In genomic region chr7:35117761-35118098, GRCm38 (mm10) we compare ENCODE assay signal across 8 mouse cellular contexts. TPM values are rescaled to one million over a fixed set of nuclear protein-coding genes. Genes with fewer than 3 reads are reported as not detected.
DNase-seq lines count a peak whose midpoint lies in the region; ATAC-seq and TF ChIP-seq lines count a peak whose summit lies in the region.

No protein-coding gene starts in this region.

- no peak for ATAC-seq in forebrain, embryonic 16.5 days
- no peak for ATAC-seq in liver, postnatal 0 days

- H3K9ac ChIP-seq in forebrain, embryonic 16.5 days (replicated peaks; ENCODE audit: low read depth, low read length), result peak overlapping the region; percentile 61
- H3K9ac ChIP-seq in liver, postnatal 0 days (replicated peaks), result peak overlapping the region; percentile 71

- peak overlapping the region; percentile 83 for H3K27ac ChIP-seq in heart, embryonic 10.5 days
- H3K27ac ChIP-seq in forebrain, embryonic 16.5 days (ENCODE audit: low read length), result no peak overlapping the region
- H3K27ac ChIP-seq in liver, postnatal 0 days (ENCODE audit: low read depth), result peak overlapping the region; percentile 85

- no peaks in the 10 kb centered on the region for H3K36me3 ChIP-seq in heart, embryonic 10.5 days
- no peaks in the 10 kb centered on the region for H3K36me3 ChIP-seq in E14TG2a.4 (ENCODE audit: insufficient read depth, low read length)
- H3K36me3 ChIP-seq in forebrain, embryonic 16.5 days (ENCODE audit: control insufficient read depth, insufficient read depth), result no peaks in the 10 kb centered on the region
- H3K36me3 ChIP-seq in liver, postnatal 0 days (replicated peaks; ENCODE audit: insufficient read depth, low read length), result no peaks in the 10 kb centered on the region

- peaks cover 46% of the 10 kb centered on the region for H3K4me1 ChIP-seq in heart, embryonic 10.5 days
- H3K4me1 ChIP-seq in E14TG2a.4 (replicated peaks; ENCODE audit: low read depth, low read length), result peaks cover 36% of the 10 kb centered on the region
- H3K4me1 ChIP-seq in forebrain, embryonic 16.5 days (replicated peaks; ENCODE audit: control insufficient read depth, insufficient read depth, low read length), result peaks cover 21% of the 10 kb centered on the region
- peaks cover 24% of the 10 kb centered on the region for H3K4me1 ChIP-seq in liver, postnatal 0 days (ENCODE audit: insufficient read depth)

- no peak for TF ChIP-seq EP300 in liver, postnatal 0 days (IDR thresholded peaks at IDR 0.05; ENCODE audit: low read depth)

- no peaks in the 10 kb centered on the region for H3K9me3 ChIP-seq in heart, embryonic 10.5 days
- no peaks in the 10 kb centered on the region for H3K9me3 ChIP-seq in E14TG2a.4 (ENCODE audit: low read length)
- no peaks in the 10 kb centered on the region for H3K9me3 ChIP-seq in forebrain, embryonic 16.5 days (ENCODE audit: control insufficient read depth, low read length)
- H3K9me3 ChIP-seq in liver, postnatal 0 days (ENCODE audit: low read length), result no peaks in the 10 kb centered on the region

- peak overlapping the region; percentile 99 for H3K4me2 ChIP-seq in forebrain, embryonic 16.5 days (ENCODE audit: low read length)
- H3K4me2 ChIP-seq in liver, postnatal 0 days (ENCODE audit: low read depth, low read length), result peak overlapping the region; percentile 87

- DNase-seq in heart, embryonic 10.5 days (ENCODE audit: low spot score), result no peak
- no peak for DNase-seq in heart, postnatal 4 days
- DNase-seq in liver, postnatal 0 days, result no peak
- no peak for DNase-seq in left cerebral cortex, postnatal 4 days
- no peak for DNase-seq in left cerebral cortex, adult 8-10 months (ENCODE audit: low spot score in 2 of 2)
- no peak for DNase-seq in MN1 (ENCODE audit: low spot score)

- no peak for TF ChIP-seq CTCF in E14TG2a.4 (conservative IDR thresholded peaks at IDR 0.05; ENCODE audit: low read length)
- TF ChIP-seq CTCF in liver, postnatal 0 days (IDR thresholded peaks at IDR 0.05; ENCODE audit: low read depth), result no peak

- intact Hi-C loops in left cerebral cortex, postnatal 4 days (cut with DNase I), result loop anchor here (5.0 kb wide), 1 partner anchor 50 kb away; no protein-coding TSS in a partner anchor

- under 1% methylated on average over 25 of the region's 25 CpGs for WGBS in heart, embryonic 10.5 days
- WGBS in forebrain, embryonic 16.5 days, result 1% methylated on average over 25 of the region's 25 CpGs
- 2% methylated on average over 25 of the region's 25 CpGs for WGBS in liver, postnatal 0 days (ENCODE audit: insufficient replicate concordance)

- peak overlapping the region; percentile 70 for H3K4me3 ChIP-seq in heart, embryonic 10.5 days
- peak overlapping the region; percentile 79 for H3K4me3 ChIP-seq in E14TG2a.4 (replicated peaks; ENCODE audit: low read length)
- H3K4me3 ChIP-seq in forebrain, embryonic 16.5 days (replicated peaks; ENCODE audit: low read length), result peak overlapping the region; percentile 61
- peak overlapping the region; percentile 69 for H3K4me3 ChIP-seq in liver, postnatal 0 days (ENCODE audit: low read depth, low read length)

- peaks cover 80% of the 10 kb centered on the region for H3K27me3 ChIP-seq in heart, embryonic 10.5 days (ENCODE audit: insufficient read depth, poor library complexity, severe bottlenecking)
- peaks cover 91% of the 10 kb centered on the region for H3K27me3 ChIP-seq in E14TG2a.4 (ENCODE audit: insufficient read depth, low read length)
- H3K27me3 ChIP-seq in forebrain, embryonic 16.5 days (replicated peaks; ENCODE audit: control insufficient read depth, insufficient read depth, low read length), result peaks cover 50% of the 10 kb centered on the region
- H3K27me3 ChIP-seq in liver, postnatal 0 days (ENCODE audit: insufficient read depth, low read length), result peaks cover 39% of the 10 kb centered on the region

RNA-seq across cellular contexts. Expression of gene Cebpa, which starts 1.4 kb away (rescaled TPM):
- 0.14 and 2.7 TPM in 2 replicates for polyA plus RNA-seq in heart, embryonic 10.5 days (2016; fragmentation: Nextera tagmentation; extraction: Ambion mirVana)
- total RNA-seq in heart, postnatal 4 days (2021), result 1 to 10 TPM; 3.2 to 4.0 TPM
- 0.32 and 0.40 TPM in 2 replicates for polyA plus RNA-seq in forebrain, embryonic 16.5 days (2015; fragmentation: Nextera tagmentation; extraction: Ambion mirVana)
- 20.2 and 34.0 TPM in 2 replicates for polyA plus RNA-seq in liver, postnatal 0 days (2015; fragmentation: Nextera tagmentation; extraction: Ambion mirVana)
- total RNA-seq in left cerebral cortex, postnatal 4 days (2021), result 1 to 10 TPM; 2.0 to 2.7 TPM
- 10 to 100 TPM in 3 of 4 experiments, 1 to 10 TPM in 1; 8.8 to 31.2 (median 15.8) TPM for total RNA-seq in left cerebral cortex, adult 8-10 months (2022)
